Mouse (Mus musculus): ENCODE data around the gene Sapcd2. TPM values are rescaled to one million over a fixed set of nuclear protein-coding genes. Genes with fewer than 3 reads are reported as not detected.

Gene Sapcd2
- total and polyA plus RNA-seq, 2 experiments from 2014 or later = 20.2 to 38.1 TPM

GRCm38 (mm10) chr2:25356208-25357079 is 15.7 kb upstream of the Sapcd2 start, which contains the start of gene Dpp7:
TSS of gene Dpp7 (minus strand) at chr2:25356359.
- peak within 1 kb of the TSS; percentile 92 for H3K4me2 ChIP-seq (ENCODE audit: low read depth, low read length)
- H3K4me1 ChIP-seq (ENCODE audit: insufficient read depth, low read length) = peaks cover 18% of the 10 kb centered on the region
- peak within 1 kb of the TSS; percentile 51; the same call in 1 of the 2 replicates for H3K27ac ChIP-seq
- H3K27me3 ChIP-seq (ENCODE audit: insufficient read depth, low read length) = no peaks in the 10 kb centered on the region
- H3K36me3 ChIP-seq (ENCODE audit: insufficient read depth, low read length) = peaks cover 22% of the 10 kb centered on the region
- H3K9me3 ChIP-seq (ENCODE audit: low read length) = no peaks in the 10 kb centered on the region
- H3K4me3 ChIP-seq (ENCODE audit: low read length) = peak within 1 kb of the TSS; percentile 49
- peak within 1 kb of the TSS; percentile 53 for H3K9ac ChIP-seq (replicated peaks; ENCODE audit: low read length)
- no peak for TF ChIP-seq CTCF (IDR thresholded peaks at IDR 0.05; ENCODE audit: low read depth)
- DNase-seq (ENCODE audit: low spot score) (peak; percentile 93), ATAC-seq (peak; percentile 88)
- 2% methylated on average over 13 of the region's 13 CpGs for WGBS

GRCm38 (mm10) chr2:25359848-25360247 is 12.3 kb upstream of the Sapcd2 start:
- DNase-seq (ENCODE audit: low spot score) = no peak
- Histone ChIP-seq H3K4me2 (ENCODE audit: low read depth, low read length) (no peak overlapping the region), H3K4me1 (ENCODE audit: insufficient read depth, low read length) (peaks cover 18% of the 10 kb centered on the region), H3K27me3 (ENCODE audit: insufficient read depth, low read length) (no peaks in the 10 kb centered on the region), H3K36me3 (ENCODE audit: insufficient read depth, low read length) (no peaks in the 10 kb centered on the region), H3K9ac (replicated peaks; ENCODE audit: low read length) (no peak overlapping the region), H3K9me3 (ENCODE audit: low read length) (no peaks in the 10 kb centered on the region), H3K4me3 (ENCODE audit: low read length) (no peak overlapping the region), H3K27ac (no peak overlapping the region)
- no peak for TF ChIP-seq CTCF (IDR thresholded peaks at IDR 0.05; ENCODE audit: low read depth)
- 77% methylated on average over 4 of the region's 4 CpGs for WGBS
- no peak for ATAC-seq

- Histone ChIP-seq H3K4me1 (ENCODE audit: insufficient read depth, low read length) (no peaks in the 10 kb centered on the region), H3K9ac (replicated peaks; ENCODE audit: low read length) (no peak overlapping the region), H3K9me3 (ENCODE audit: low read length) (no peaks in the 10 kb centered on the region), H3K27ac (no peak overlapping the region), H3K4me2 (ENCODE audit: low read depth, low read length) (no peak overlapping the region), H3K36me3 (ENCODE audit: insufficient read depth, low read length) (no peaks in the 10 kb centered on the region), H3K4me3 (ENCODE audit: low read length) (no peak overlapping the region), H3K27me3 (ENCODE audit: insufficient read depth, low read length) (no peaks in the 10 kb centered on the region)
- TF ChIP-seq CTCF (IDR thresholded peaks at IDR 0.05; ENCODE audit: low read depth) = no peak
- no peak for ATAC-seq
- DNase-seq (ENCODE audit: low spot score) = no peak
- 66% methylated on average over 13 of the region's 13 CpGs for WGBS
Observed at GRCm38 (mm10) chr2:25363478-25364178, 8.5 kb upstream of the Sapcd2 start.

GRCm38 (mm10) chr2:25364313-25364712 is 7.8 kb upstream of the Sapcd2 start:
- Histone ChIP-seq H3K27me3 (ENCODE audit: insufficient read depth, low read length) (no peaks in the 10 kb centered on the region), H3K4me1 (ENCODE audit: insufficient read depth, low read length) (no peaks in the 10 kb centered on the region), H3K27ac (no peak overlapping the region), H3K9me3 (ENCODE audit: low read length) (no peaks in the 10 kb centered on the region), H3K4me3 (ENCODE audit: low read length) (no peak overlapping the region), H3K9ac (replicated peaks; ENCODE audit: low read length) (no peak overlapping the region), H3K4me2 (ENCODE audit: low read depth, low read length) (peak overlapping the region; percentile 97), H3K36me3 (ENCODE audit: insufficient read depth, low read length) (no peaks in the 10 kb centered on the region)
- DNase-seq (ENCODE audit: low spot score) = no peak
- 88% methylated on average over 4 of the region's 4 CpGs for WGBS
- TF ChIP-seq CTCF (IDR thresholded peaks at IDR 0.05; ENCODE audit: low read depth) = no peak
- ATAC-seq = no peak

GRCm38 (mm10) chr2:25364761-25365090 is 7.4 kb upstream of the Sapcd2 start:
- H3K27ac ChIP-seq = no peak overlapping the region
- no peak for TF ChIP-seq CTCF (IDR thresholded peaks at IDR 0.05; ENCODE audit: low read depth)
- no peaks in the 10 kb centered on the region for H3K9me3 ChIP-seq (ENCODE audit: low read length)
- peak overlapping the region; percentile 57 for H3K9ac ChIP-seq (replicated peaks; ENCODE audit: low read length)
- peak; percentile 16 for ATAC-seq
- no peaks in the 10 kb centered on the region for H3K36me3 ChIP-seq (ENCODE audit: insufficient read depth, low read length)
- no peak for DNase-seq (ENCODE audit: low spot score)
- peak overlapping the region; percentile 97 for H3K4me2 ChIP-seq (ENCODE audit: low read depth, low read length)
- no peaks in the 10 kb centered on the region for H3K27me3 ChIP-seq (ENCODE audit: insufficient read depth, low read length)
- H3K4me1 ChIP-seq (ENCODE audit: insufficient read depth, low read length) = no peaks in the 10 kb centered on the region
- H3K4me3 ChIP-seq (ENCODE audit: low read length) = peak overlapping the region; percentile 65
- WGBS = 41% methylated on average over 9 of the region's 9 CpGs

GRCm38 (mm10) chr2:25365091-25365761 is 6.9 kb upstream of the Sapcd2 start, which contains the start of gene Uap1l1:
TSS of gene Uap1l1 (minus strand) at chr2:25365682.
- under 1% methylated on average over 53 of the region's 54 CpGs for WGBS
- no peaks in the 10 kb centered on the region for H3K36me3 ChIP-seq (ENCODE audit: insufficient read depth, low read length)
- no peaks in the 10 kb centered on the region for H3K4me1 ChIP-seq (ENCODE audit: insufficient read depth, low read length)
- no peaks in the 10 kb centered on the region for H3K27me3 ChIP-seq (ENCODE audit: insufficient read depth, low read length)
- H3K9me3 ChIP-seq (ENCODE audit: low read length) = no peaks in the 10 kb centered on the region
- TF ChIP-seq CTCF (IDR thresholded peaks at IDR 0.05; ENCODE audit: low read depth) = no peak
- H3K4me3 ChIP-seq (ENCODE audit: low read length) = peak within 1 kb of the TSS; percentile 65
- ATAC-seq = peak; percentile 78
- peak within 1 kb of the TSS; percentile 57 for H3K9ac ChIP-seq (replicated peaks; ENCODE audit: low read length)
- peak within 1 kb of the TSS; percentile 97 for H3K4me2 ChIP-seq (ENCODE audit: low read depth, low read length)
- no peak within 1 kb of the TSS for H3K27ac ChIP-seq
- peak; percentile 71 for DNase-seq (ENCODE audit: low spot score)
